Comparison of ENCODE assay signal across 20 mouse cellular contexts in the genomic region with DNA sequence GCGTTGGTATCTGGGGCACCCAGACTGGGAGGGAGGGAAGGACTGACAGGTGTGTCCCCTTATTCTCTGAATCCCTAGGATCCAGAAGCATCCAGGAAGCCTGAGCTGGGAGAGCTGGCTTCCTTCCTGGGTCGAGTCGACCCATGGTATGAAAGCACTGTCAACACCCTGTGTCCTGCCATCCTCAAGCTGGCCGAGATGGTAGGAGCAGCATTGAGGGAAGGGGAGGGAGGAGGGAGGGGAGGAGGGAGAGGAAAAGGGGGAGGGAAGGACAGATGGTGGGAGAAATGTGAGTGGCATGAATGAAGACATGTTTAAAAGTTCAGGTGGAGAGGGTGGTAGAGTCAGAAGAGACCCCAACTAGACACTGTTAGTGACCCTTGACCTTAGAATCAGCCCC. TPM values are rescaled to one million over a fixed set of nuclear protein-coding genes. Genes with fewer than 3 reads are reported as not detected.
"Had no signal": no experiment of that assay in that cellular context is flagged by ENCODE, and none has a peak within 500 bp of the region (broad histone marks: within the 10 kb centered on the region; RNA-seq: fewer than 3 reads in every experiment).

No protein-coding gene starts in this region.

- ATAC-seq: intestine, postnatal 0 days; liver, embryonic 12.5 days; midbrain, embryonic 15.5 days had no signal

- H3K27ac ChIP-seq: kidney, postnatal 0 days; limb, embryonic 12.5 days; liver, embryonic 12.5 days; liver, embryonic 15.5 days; lung, embryonic 15.5 days; midbrain, embryonic 12.5 days; midbrain, embryonic 15.5 days had no signal

- H3K4me3 ChIP-seq: limb, embryonic 12.5 days; liver, embryonic 12.5 days; liver, embryonic 15.5 days; lung, embryonic 15.5 days; midbrain, embryonic 12.5 days; midbrain, embryonic 15.5 days had no signal

- H3K4me2 ChIP-seq: limb, embryonic 12.5 days; liver, embryonic 12.5 days; liver, embryonic 15.5 days; lung, embryonic 15.5 days; midbrain, embryonic 12.5 days; midbrain, embryonic 15.5 days had no signal

- H3K9me3 ChIP-seq: limb, embryonic 12.5 days; liver, embryonic 12.5 days; liver, embryonic 15.5 days; lung, embryonic 15.5 days; midbrain, embryonic 12.5 days; midbrain, embryonic 15.5 days had no signal

- H3K27me3 ChIP-seq: liver, embryonic 12.5 days; liver, embryonic 15.5 days; lung, embryonic 15.5 days; midbrain, embryonic 15.5 days had no signal

- H3K4me1 ChIP-seq: liver, embryonic 12.5 days; liver, embryonic 15.5 days; midbrain, embryonic 12.5 days; midbrain, embryonic 15.5 days had no signal

- H3K9ac ChIP-seq: limb, embryonic 12.5 days; liver, embryonic 12.5 days; liver, embryonic 15.5 days; lung, embryonic 15.5 days; midbrain, embryonic 12.5 days; midbrain, embryonic 15.5 days had no signal

- DNase-seq: kidney, adult 2 months; kidney, postnatal 25 days; liver; lung, adult 18-20 months; lung, postnatal 4 days; thymus, postnatal 25 days had no signal

- H3K36me3 ChIP-seq: limb, embryonic 12.5 days; liver, embryonic 12.5 days; liver, embryonic 15.5 days; lung, embryonic 15.5 days; midbrain, embryonic 12.5 days; midbrain, embryonic 15.5 days had no signal

RNA-seq across cellular contexts. Expression of a gene that starts 20.0 kb away (rescaled TPM):
- total RNA-seq: layer of hippocampus, adult 8-10 months; megakaryocyte-erythroid progenitor cell, adult 5-6 weeks had no signal
- polyA plus RNA-seq: limb, embryonic 12.5 days; liver, embryonic 12.5 days; liver, embryonic 15.5 days; midbrain, embryonic 12.5 days; midbrain, embryonic 15.5 days; neural tube, embryonic 11.5 days; neural tube, embryonic 14.5 days had no signal

RNA-seq across cellular contexts. Expression of a gene that starts 50.8 kb away (rescaled TPM):
- total RNA-seq: megakaryocyte progenitor cell, adult 5-6 weeks; megakaryocyte-erythroid progenitor cell, adult 5-6 weeks; monocyte, adult 5-6 weeks had no signal
- polyA plus RNA-seq: kidney, adult 2 months; liver, embryonic 15.5 days; neural tube, embryonic 14.5 days had no signal
